Mouse (Mus musculus): ENCODE measurements around the gene Tmem201. TPM values are rescaled to one million over a fixed set of nuclear protein-coding genes. Genes with fewer than 3 reads are reported as not detected.

Tmem201 gene
- polyA plus RNA-seq, 1 experiment: 146 TPM

DNA sequence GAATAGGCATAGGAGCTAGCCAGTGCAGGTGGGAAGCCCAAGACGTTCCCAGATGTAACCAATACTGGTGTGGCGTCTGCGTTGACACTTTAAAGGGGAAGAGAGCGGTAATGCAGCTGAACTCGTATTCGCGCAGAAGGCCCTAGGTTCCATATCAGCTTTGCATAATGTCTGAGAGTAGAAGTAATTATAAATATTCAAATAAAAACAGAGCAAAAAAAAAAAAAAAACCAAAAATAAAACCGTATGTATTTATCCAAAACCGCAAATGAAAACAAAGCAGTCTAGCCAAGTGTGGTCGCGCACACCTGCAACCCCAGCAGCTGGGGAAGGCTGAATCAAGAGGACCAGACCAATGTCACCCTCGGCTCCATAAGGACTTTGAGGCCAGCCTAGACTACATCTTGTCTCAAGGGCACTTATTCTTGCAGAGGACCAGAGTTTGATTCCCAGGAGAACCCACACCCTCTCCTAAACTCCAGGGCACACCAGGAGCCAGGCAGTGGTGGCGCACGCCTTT is 4.2 kb upstream of the Tmem201 start:
- Histone ChIP-seq H3K27ac (ENCODE audit: insufficient read depth, low read length) (no peak overlapping the region), H3K27me3 (ENCODE audit: control insufficient read depth, insufficient read depth, low read length) (no peaks in the 10 kb centered on the region), H3K4me3 (replicated peaks; ENCODE audit: insufficient read depth, low read depth, low read length) (no peak overlapping the region), H3K4me1 (ENCODE audit: control insufficient read depth, insufficient read depth, low read length) (no peaks in the 10 kb centered on the region)
- 96% methylated on average over 14 of the region's 14 CpGs for WGBS
- TF ChIP-seq CTCF (IDR thresholded peaks at IDR 0.05; ENCODE audit: borderline replicate concordance, insufficient read depth, low read depth, low read length) (no peak), POLR2A (IDR thresholded peaks at IDR 0.05; ENCODE audit: borderline replicate concordance, insufficient read depth, low read length) (no peak)
- DNase-seq: no peak

DNA sequence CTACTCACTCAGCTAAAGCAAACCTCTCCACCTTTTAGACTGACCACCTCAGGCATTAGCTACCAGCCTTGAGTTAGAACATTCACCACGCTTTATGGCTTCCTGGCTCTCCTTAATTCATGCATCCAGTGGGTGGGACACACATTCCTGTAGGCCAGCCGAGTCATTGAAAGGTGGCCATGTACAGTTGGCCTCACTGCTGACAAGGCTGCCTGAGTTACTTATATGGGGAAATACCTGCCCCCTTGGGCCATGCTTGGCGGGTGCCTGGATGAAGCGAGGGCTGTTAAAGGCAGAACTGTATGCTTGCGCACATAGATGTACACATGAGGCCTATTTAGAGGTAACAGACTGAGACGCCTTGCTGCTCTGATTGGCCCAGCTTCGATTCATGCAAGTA is 2.5 kb upstream of the Tmem201 start:
- TF ChIP-seq CTCF (IDR thresholded peaks at IDR 0.05; ENCODE audit: borderline replicate concordance, insufficient read depth, low read depth, low read length) (no peak), POLR2A (IDR thresholded peaks at IDR 0.05; ENCODE audit: borderline replicate concordance, insufficient read depth, low read length) (no peak)
- 90% methylated on average over 7 of the region's 7 CpGs for WGBS

DNA sequence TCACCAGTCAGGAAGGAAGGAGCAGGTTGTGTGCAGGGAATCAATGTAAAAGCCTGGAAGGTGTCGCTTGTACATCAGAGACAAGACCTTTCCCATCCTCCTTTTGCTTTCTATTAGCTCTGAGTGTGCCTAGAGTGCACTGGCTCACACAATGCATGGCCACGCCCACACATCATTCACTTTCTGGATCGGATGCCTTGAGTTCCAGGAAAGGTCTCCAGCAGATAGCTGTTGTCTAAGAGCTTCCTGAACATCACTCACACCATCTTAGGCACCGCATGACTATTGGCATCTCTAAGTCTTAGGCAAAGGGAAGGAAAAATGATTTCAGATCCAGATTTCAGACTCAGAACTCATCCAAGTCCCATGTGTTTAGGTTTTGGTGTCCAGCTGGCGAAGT is 1.6 kb upstream of the Tmem201 start:
- TF ChIP-seq CTCF (IDR thresholded peaks at IDR 0.05; ENCODE audit: borderline replicate concordance, insufficient read depth, low read depth, low read length) (no peak), POLR2A (IDR thresholded peaks at IDR 0.05; ENCODE audit: borderline replicate concordance, insufficient read depth, low read length) (no peak)
- Histone ChIP-seq H3K4me3 (replicated peaks; ENCODE audit: insufficient read depth, low read depth, low read length) (no peak overlapping the region), H3K4me1 (ENCODE audit: control insufficient read depth, insufficient read depth, low read length) (peaks cover 12% of the 10 kb centered on the region), H3K27me3 (ENCODE audit: control insufficient read depth, insufficient read depth, low read length) (no peaks in the 10 kb centered on the region), H3K27ac (ENCODE audit: insufficient read depth, low read length) (no peak overlapping the region)
- 72% methylated on average over 5 of the region's 5 CpGs for WGBS
- no peak for DNase-seq

More for the DNA sequence above, 2.5 kb upstream of the Tmem201 start:
- DNase-seq: no peak
- Histone ChIP-seq H3K27ac (ENCODE audit: insufficient read depth, low read length) (no peak overlapping the region), H3K27me3 (ENCODE audit: control insufficient read depth, insufficient read depth, low read length) (no peaks in the 10 kb centered on the region), H3K4me1 (ENCODE audit: control insufficient read depth, insufficient read depth, low read length) (peaks cover 5% of the 10 kb centered on the region; the same call in 1 of the 2 replicates), H3K4me3 (replicated peaks; ENCODE audit: insufficient read depth, low read depth, low read length) (no peak overlapping the region)

DNA sequence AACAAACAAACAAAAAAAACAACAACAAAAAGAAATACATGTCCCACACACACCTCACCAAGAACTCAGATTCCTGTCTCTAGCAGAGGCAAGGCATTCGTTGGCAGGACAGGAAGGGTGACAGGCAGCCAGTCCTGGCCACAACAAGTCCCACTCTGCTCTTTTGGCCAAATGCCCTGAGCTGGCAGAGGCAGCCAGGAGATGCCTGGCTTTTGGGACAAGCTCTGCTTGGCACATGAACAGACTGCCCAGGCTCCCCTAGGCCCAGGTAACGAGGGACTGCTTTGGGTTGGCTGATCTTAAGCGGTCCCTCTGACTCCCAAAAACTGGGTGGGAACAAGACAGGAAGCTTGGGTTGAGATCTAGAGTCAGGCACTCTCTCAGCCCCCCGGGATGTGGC is 1.3 kb downstream of the Tmem201 start:
- H3K4me3 ChIP-seq (replicated peaks; ENCODE audit: insufficient read depth, low read depth, low read length): peak overlapping the region; percentile 75
- H3K27me3 ChIP-seq (ENCODE audit: control insufficient read depth, insufficient read depth, low read length): no peaks in the 10 kb centered on the region
- TF ChIP-seq POLR2A (IDR thresholded peaks at IDR 0.05; ENCODE audit: borderline replicate concordance, insufficient read depth, low read length): peak; percentile 15; the same call in 1 of the 2 replicates
- TF ChIP-seq CTCF (IDR thresholded peaks at IDR 0.05; ENCODE audit: borderline replicate concordance, insufficient read depth, low read depth, low read length): no peak
- peaks cover 41% of the 10 kb centered on the region for H3K4me1 ChIP-seq (ENCODE audit: control insufficient read depth, insufficient read depth, low read length)
- DNase-seq: peak; percentile 94 to 98
- WGBS: 4% methylated on average over 4 of the region's 4 CpGs
- H3K27ac ChIP-seq (ENCODE audit: insufficient read depth, low read length): peak overlapping the region; percentile 99

DNA sequence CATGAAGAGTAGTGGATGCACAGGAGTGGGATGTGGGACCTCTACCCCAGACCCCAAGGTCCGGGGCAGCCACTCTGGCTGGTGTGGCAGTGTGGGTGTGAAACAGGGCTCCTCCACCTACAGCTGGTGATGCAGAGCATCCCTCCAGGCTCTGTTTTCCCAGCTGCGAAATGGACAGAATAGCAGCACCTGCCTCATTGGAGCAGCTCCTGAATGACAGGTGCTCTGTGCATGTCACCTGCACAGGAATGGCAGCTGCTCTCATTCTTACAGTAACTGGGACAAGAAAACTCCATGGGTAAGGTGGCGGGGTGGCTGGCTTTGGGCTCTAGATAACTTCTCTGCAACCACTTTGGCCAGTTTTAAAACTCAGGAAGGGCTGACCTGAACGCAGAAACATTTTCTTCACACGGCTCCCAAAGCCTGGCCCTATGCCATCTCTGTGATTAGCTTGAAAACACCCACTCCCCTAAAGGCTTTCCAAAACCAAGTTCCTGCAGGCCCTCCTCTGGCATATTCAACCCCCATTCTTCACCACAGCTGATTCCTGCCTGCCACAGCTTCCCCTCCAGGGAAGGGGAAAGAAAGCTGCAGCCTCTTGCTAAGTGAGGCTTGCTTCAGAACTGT is 2.1 kb downstream of the Tmem201 start:
- Histone ChIP-seq H3K4me3 (replicated peaks; ENCODE audit: insufficient read depth, low read depth, low read length) (peak overlapping the region; percentile 54), H3K27me3 (ENCODE audit: control insufficient read depth, insufficient read depth, low read length) (no peaks in the 10 kb centered on the region), H3K4me1 (ENCODE audit: control insufficient read depth, insufficient read depth, low read length) (peaks cover 49% of the 10 kb centered on the region), H3K27ac (ENCODE audit: insufficient read depth, low read length) (peak overlapping the region; percentile 99)
- 16% methylated on average over 5 of the region's 5 CpGs for WGBS
- peak; percentile 44 to 57 for DNase-seq
- TF ChIP-seq CTCF (IDR thresholded peaks at IDR 0.05; ENCODE audit: borderline replicate concordance, insufficient read depth, low read depth, low read length) (no peak), POLR2A (IDR thresholded peaks at IDR 0.05; ENCODE audit: borderline replicate concordance, insufficient read depth, low read length) (no peak)

DNA sequence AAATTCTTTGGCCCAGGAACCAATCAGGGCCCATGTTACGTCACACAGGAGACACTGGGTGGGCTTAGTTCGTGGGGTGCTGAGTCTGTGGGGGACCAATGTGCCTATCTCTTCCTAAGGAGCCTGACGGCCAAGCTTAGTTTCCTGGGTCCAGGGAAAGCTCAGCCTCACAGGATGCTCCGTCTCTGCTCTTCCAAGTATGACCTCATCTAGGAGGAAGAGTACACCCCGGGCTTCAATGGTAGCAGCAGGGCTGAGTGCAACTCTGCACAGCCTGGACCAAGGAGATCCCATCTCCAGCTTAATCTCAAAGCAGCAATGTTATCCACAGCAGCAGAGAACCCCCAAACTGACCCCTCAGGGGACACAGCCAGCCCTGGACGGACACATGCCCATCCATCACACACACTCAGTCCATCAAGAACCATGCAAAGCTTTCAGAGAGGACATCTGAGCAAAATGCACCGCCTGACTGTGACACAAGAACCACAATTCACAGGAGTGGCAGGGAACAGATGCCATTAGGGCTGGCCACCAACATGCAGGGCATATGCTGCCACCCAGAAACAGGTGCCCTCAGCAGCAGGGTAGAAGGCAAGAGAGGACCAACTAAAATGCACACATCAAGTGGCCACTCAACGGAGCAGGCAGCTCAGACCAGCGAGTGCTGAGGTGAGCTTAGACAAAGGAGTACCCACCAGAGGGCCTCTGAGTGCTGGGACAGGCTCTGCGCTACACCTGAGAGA is 2.9 kb downstream of the Tmem201 start:
- DNase-seq: peak; percentile 89 to 94
- H3K4me1 ChIP-seq (ENCODE audit: control insufficient read depth, insufficient read depth, low read length): peaks cover 52% of the 10 kb centered on the region
- peak overlapping the region; percentile 99 for H3K27ac ChIP-seq (ENCODE audit: insufficient read depth, low read length)
- no peaks in the 10 kb centered on the region for H3K27me3 ChIP-seq (ENCODE audit: control insufficient read depth, insufficient read depth, low read length)
- peak overlapping the region; percentile 54 for H3K4me3 ChIP-seq (replicated peaks; ENCODE audit: insufficient read depth, low read depth, low read length)
- WGBS: 10% methylated on average over 10 of the region's 10 CpGs
- TF ChIP-seq CTCF (IDR thresholded peaks at IDR 0.05; ENCODE audit: borderline replicate concordance, insufficient read depth, low read depth, low read length): no peak; the same call in 1 of the 2 replicates
- peak; percentile 79 for TF ChIP-seq POLR2A (IDR thresholded peaks at IDR 0.05; ENCODE audit: borderline replicate concordance, insufficient read depth, low read length)

DNA sequence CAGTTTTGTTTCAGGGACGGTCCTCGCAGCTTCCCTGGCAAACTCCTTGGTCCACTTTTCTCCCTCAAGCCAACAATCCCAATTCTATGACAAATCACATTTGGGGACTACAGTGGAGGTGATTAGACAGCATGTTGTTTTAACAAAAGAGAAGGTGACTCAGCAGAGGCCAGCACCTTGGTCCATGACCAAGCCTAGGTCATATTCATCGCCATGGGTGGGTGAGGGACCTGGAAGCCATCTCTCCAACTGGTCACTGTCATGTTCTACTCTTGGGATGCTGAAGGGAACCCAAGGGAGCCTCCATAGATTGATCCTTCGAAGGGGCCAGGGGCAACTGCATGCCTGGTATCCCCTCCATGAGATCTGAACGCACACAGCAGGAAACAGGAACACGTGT is 3.6 kb downstream of the Tmem201 start:
- peak overlapping the region; percentile 99 for H3K27ac ChIP-seq (ENCODE audit: insufficient read depth, low read length)
- WGBS: 23% methylated on average over 6 of the region's 6 CpGs

More for the DNA sequence above, 3.6 kb downstream of the Tmem201 start:
- H3K27me3 ChIP-seq (ENCODE audit: control insufficient read depth, insufficient read depth, low read length): no peaks in the 10 kb centered on the region
- H3K4me1 ChIP-seq (ENCODE audit: control insufficient read depth, insufficient read depth, low read length): peaks cover 58% of the 10 kb centered on the region
- H3K4me3 ChIP-seq (replicated peaks; ENCODE audit: insufficient read depth, low read depth, low read length): peak overlapping the region; percentile 54
- DNase-seq: peak; percentile 43 to 46
- TF ChIP-seq CTCF (IDR thresholded peaks at IDR 0.05; ENCODE audit: borderline replicate concordance, insufficient read depth, low read depth, low read length) (no peak), POLR2A (IDR thresholded peaks at IDR 0.05; ENCODE audit: borderline replicate concordance, insufficient read depth, low read length) (no peak)
